Mouse (Mus musculus) brain, embryonic 14.5 days (tissue): ENCODE results near the gene Ano2. TPM values are rescaled to one million over a fixed set of nuclear protein-coding genes. Genes with fewer than 3 reads are reported as not detected.
A peak's percentile ranks its signal among the peaks of the same experiment; 100 is the strongest.

Experiments
- DNase-seq: peaks from one replicate; pipeline ENCODE4 v3.0.0-alpha.2; 2011; ENCODE audit warnings: low read depth
- CTCF ChIP-seq: fragments of 200-500 bp; IDR thresholded peaks from 2 replicates; pipeline ENCODE4 v1.5.1; 2012; ENCODE audit warnings: inconsistent platforms, mild to moderate bottlenecking, moderate library complexity, borderline replicate concordance; ENCODE audit not compliant: insufficient read depth, insufficient read length; ENCODE audit errors: extremely low read depth
- POLR2A ChIP-seq: fragments of 200-500 bp; IDR thresholded peaks from 2 replicates; pipeline ENCODE4 v1.6.1; 2012; ENCODE audit warnings: mild to moderate bottlenecking, inconsistent platforms, borderline replicate concordance; ENCODE audit not compliant: poor library complexity, insufficient read depth, insufficient read length, severe bottlenecking; ENCODE audit errors: extremely low read depth
- polyA plus RNA-seq: library from polyadenylated mRNA; depleted of rRNA; stranded (reverse); fragments of >200 nt; gene quantifications from 2 replicates; pipeline ENCODE4 v1.2.3, GENCODE M21; 2012

Ano2 gene
- polyA plus RNA-seq, 1 experiment = 0.18 TPM

DNA sequence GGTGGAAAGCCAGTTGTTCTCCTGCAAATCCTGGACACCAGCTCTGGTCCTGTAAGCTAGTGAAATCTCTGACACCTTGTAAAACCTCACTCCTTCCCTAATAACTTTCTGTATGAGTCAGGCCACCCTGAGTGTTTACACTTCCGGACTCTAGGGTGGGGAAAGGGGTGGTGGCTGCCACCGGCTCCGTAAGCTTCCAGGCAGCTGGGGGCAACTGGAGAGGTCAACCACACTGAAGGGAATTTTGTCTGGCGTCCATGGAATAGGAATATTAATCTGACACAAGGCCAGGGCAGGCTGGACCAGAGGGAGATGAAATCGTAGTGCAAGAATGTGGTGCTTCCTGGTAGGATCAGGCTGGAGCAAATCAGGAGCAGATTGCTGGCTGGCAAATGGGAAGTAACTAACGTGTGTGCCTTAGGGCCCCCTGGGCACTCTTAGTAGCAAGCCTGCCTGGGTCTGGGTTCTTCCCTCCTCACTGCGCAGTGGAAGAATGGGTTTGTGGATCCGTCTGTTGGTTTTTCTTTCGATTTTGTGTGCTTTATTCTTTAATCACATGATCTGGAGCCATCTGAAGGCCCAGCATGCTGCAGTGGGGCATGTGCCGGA lies 57.2 kb downstream of the Ano2 start:
- TF ChIP-seq POLR2A (no peak), CTCF (no peak)
- DNase-seq = no peak

DNA sequence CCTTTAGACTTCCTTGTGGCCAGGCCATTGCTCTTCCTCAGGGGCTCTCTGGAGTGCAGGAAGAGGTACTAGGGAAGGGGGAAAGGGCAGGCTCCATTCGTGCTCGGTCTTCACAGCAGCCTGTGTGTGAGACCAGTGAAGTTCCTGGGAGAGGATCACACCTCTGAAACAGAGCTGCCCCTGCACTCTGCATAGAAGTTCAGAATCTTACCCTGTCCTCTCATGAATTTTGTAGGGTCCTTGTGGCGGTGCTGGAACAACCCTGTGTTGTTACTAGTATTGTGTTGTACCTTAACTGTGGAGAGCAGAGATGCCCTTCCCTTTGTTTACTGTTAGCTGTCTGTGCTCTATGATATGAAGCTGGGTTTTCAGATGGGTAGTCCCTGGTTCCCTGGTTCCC lies 58.4 kb downstream of the Ano2 start:
- DNase-seq = no peak
- no peak for TF ChIP-seq CTCF
- no peak for TF ChIP-seq POLR2A

DNA sequence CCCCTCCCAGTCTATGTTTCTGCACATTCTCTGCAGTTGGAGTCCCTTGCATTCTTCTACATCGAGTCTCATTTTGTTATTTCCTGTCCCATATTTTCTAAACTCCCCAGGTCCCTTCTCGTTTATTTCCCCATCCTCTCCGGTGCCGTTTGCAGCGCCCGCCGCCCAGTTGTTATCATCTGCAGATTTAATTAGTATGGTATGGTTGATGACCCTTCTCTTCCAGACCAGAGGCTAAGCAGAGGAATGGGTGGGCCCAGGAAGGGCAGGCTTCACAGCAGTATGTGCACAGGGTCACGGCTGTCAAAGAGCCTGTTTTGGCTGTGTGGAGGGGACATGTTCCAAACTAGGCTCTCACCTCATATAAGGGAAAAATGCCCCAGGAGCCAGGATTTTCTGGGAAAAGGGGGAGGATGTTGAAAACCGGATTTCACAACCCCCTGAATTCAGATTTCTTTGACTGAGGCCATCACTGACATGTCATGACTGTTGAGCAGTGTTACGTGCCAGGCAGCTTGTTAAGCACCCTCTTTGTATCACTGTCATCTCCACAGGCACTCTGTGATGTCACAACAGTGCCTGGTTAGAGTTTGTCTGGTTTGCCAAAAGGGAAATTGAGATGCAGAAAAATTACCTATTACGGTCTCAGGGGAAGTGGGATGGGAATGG lies 72.8 kb downstream of the Ano2 start:
- peak; percentile 15 for DNase-seq
- no peak for TF ChIP-seq CTCF

DNA sequence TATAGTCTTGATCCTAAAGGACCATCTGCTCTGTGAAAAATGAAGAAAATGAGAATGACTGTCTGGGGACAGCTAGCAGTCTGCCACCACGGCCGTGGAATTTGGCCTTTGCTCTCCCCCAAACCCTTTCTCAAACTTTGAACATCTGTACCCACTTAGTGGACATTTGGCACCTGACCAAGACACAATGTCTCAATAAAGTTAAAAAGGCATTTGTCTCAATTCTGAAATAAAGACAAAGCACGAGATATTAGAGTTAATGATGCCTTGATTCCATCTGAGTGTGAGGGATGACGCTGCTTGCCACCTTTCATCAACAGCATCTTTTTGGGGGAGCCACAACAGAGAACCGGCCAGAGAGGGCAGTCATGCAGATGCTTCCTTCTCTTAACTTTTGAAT lies 83.0 kb downstream of the Ano2 start:
- no peak for DNase-seq
- TF ChIP-seq CTCF (no peak), POLR2A (no peak)

DNA sequence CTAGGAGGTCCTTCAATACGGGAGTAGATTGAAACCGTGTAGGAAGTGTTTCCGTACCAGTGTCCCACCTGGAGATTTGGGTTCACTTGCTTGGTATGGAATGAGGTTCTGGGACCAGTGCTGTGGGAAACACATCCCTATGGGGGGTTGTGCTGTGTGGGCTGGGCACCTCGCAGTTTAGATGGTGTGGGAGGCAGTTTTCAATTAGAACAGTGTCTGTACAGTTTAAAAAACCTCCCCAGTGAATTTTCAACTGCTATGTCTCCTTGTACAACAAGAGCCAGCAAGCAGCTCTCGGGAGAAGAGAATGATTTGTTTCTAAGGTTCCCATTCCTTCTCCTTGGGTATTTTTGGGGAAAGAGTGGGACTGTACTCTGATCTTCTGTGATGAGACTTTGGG lies 86.1 kb downstream of the Ano2 start:
- DNase-seq = no peak

DNA sequence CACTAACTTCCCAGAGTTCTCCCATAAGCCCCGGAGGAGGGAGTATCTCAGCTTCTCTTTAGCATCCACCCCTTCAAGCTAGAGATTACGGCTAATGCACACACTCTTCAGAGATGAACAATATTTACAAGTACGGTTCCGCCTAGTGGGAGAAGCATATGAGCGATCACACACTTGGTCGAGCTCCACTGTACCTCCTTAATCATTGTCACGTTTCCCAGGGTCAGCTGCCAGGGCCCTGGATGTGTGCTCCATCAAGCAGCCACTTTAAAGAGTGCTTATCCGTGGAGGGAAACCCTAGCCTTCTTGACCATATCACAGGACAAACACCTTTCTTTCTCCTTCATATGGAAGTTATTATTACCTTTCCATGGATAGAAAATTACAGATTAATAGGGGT lies 112.7 kb downstream of the Ano2 start:
- TF ChIP-seq CTCF = no peak
- no peak for TF ChIP-seq POLR2A
- DNase-seq = no peak

More for the DNA sequence above, 86.1 kb downstream of the Ano2 start:
- TF ChIP-seq CTCF (no peak), POLR2A (no peak)

DNA sequence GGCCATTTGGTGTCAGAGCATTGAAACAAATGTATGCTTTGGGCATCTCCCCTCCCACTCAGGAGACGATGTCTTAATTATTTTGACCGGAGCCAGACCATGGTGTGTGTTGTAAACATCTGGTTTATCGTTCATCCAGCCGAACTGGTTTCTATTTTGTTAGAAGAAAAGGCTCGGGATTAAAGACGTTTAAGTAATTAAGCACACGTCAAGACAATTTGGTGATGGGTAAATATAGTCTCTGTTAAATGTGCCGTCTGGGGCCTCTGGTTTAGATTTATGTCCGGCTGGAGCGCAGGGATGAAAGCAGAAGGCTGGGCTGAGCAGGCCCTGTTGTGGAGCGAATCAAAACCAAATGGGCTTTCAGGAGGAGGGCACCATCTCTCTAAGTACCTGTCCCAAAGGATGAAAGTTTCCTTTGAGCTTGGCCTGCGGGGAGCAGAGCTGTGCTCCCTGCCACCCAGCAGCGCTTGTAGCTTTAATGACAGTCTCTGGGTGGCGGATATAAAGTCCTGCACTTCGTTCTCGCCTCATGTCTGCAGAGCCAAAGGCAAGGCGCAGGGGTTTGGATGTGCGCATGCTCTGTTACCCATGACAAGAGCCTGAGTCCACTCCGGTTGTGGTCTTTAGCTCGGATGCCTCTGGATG lies 113.3 kb downstream of the Ano2 start:
- peak; percentile 13 for DNase-seq
- TF ChIP-seq POLR2A (no peak), CTCF (no peak)

DNA sequence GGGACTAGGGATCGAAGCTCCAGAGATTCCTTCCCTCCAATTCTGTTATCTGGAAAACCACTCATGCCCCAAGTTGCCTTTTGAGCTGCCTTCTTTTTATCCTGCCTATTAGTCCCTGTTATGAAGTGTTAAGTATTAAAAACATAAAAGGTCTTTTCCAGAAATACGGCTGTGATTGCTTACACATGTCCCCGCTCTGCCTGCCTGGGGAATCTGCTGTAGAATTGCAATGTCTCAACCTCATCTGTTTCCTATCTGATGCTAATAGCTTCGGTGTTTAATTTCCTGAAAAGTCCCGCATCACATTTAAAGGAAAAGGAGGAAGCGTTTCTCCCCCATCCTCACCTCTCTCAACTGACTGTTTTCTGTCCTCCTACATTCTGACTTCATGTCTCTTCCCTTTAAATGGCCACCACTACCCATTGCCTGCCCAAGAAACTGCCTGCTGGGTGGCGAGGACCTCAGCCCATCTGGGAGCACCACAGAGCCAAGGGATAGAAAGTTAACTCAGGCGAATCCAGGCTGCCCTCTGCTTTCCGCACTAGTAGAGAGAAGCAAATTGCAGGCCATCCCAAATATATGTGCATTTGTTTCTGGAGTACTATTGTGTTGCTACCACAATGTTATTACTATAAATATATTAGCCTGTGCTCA lies 118.9 kb downstream of the Ano2 start:
- no peak for TF ChIP-seq POLR2A
- no peak for TF ChIP-seq CTCF
- DNase-seq = no peak

DNA sequence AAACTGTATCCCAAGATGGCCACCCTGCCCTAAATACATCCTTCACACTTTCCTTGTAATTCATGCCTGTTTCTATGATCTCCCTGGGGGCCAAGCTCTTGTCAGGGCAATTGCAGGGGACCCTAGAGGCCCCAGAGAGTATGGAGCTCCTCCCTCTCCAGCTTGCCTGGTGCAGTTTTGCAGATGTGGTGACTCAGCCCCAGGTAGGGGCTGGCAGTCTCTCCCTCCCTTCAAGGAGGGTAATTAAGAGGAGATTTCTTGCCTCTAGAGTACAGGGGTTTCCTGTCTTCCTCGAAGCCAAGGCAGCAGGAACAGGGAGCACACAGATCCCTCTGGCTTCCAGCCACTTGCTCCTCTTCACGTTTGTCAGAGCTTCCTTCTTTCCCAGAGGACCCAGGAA lies 121.2 kb downstream of the Ano2 start:
- TF ChIP-seq CTCF (no peak), POLR2A (no peak)
- no peak for DNase-seq

DNA sequence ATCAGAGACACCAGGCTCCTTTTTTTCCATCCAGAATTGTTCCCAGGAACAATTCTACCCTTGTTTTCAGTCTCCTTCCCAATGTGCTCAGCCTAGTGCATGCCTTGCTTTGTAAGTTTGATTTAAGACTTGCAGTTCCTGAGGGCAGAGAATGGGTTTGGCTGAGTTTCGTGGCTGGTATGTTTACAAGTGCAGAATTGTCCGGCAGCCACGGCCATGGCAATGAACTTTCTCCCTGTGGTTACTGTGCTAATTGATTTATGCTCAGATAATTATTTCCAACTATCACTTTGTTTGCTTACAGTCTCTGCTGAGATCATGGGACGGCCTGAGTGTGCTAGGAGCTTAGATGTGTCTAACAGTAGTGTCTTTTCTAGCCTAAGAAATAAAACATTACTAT lies 147.9 kb downstream of the Ano2 start:
- TF ChIP-seq CTCF (no peak), POLR2A (no peak)

DNA sequence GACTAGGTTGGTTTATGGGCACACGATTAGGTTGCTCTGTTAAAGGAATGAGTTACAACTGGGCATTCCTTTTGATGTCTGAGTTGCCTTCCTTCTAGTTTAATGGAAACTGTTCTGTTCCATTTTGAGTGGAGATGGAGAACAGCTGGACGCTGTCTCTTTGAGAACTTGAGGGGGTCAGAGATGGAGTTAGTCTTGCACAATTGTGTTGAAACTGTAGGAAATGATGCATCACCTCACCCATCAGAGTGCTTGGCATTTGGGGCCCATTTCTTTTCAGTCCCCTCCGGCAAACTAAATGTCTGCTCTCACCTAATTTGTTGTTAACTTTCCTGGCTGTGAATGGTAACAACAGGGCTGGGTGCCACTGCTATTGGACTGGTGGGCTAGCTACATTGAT lies 151.1 kb downstream of the Ano2 start:
- DNase-seq = no peak
- no peak for TF ChIP-seq CTCF
- no peak for TF ChIP-seq POLR2A

More for the DNA sequence above, 147.9 kb downstream of the Ano2 start:
- no peak for DNase-seq
